Mouse (Mus musculus) heart, embryonic 16.5 days (tissue): Measurements from ENCODE around the gene Tenm3. TPM values are rescaled to one million over a fixed set of nuclear protein-coding genes. Genes with fewer than 3 reads are reported as not detected.

Source experiments
- ATAC-seq: fragments of 200-750 bp; cut with Nextera tagmentation; replicated peaks from 2 replicates; pipeline ENCODE4 v1.8.0; 2017; ENCODE audit warnings: moderate number of reproducible peaks; ENCODE audit not compliant: insufficient read depth, low FRiP score; ENCODE audit errors: extremely low read depth
- H3K27ac ChIP-seq: fragments of 300-500 bp; sonication (generic); 2 replicates; pipeline ENCODE4 v1.5.1; 2014; ENCODE audit warnings: mild to moderate bottlenecking, low read length, control low read depth, moderate library complexity
- H3K27me3 ChIP-seq: fragments of 300-500 bp; sonication (generic); 2 replicates; pipeline ENCODE4 v1.6.1; 2014; ENCODE audit warnings: low read length, mixed read lengths; ENCODE audit not compliant: control insufficient read depth, insufficient read depth
- H3K36me3 ChIP-seq: fragments of 300-500 bp; sonication (generic); 2 replicates; pipeline ENCODE4 v1.6.1; 2014; ENCODE audit not compliant: control insufficient read depth, insufficient read depth
- H3K4me1 ChIP-seq: fragments of 300-500 bp; sonication (generic); 2 replicates; pipeline ENCODE4 v1.6.1; 2014; ENCODE audit warnings: low read length, mixed read lengths; ENCODE audit not compliant: control insufficient read depth, insufficient read depth
- H3K4me2 ChIP-seq: fragments of 300-500 bp; sonication (generic); 2 replicates; pipeline ENCODE4 v1.6.1; 2014; ENCODE audit warnings: low read depth, mild to moderate bottlenecking, control low read depth, low read length
- H3K4me3 ChIP-seq: fragments of 300-500 bp; sonication (generic); 2 replicates; pipeline ENCODE4 v1.5.1; 2014; ENCODE audit warnings: mild to moderate bottlenecking, control low read depth, low read length
- H3K9ac ChIP-seq: fragments of 300-500 bp; sonication (generic); 2 replicates; pipeline ENCODE4 v1.6.1; 2014; ENCODE audit warnings: low read length, control low read depth
- H3K9me3 ChIP-seq: fragments of 300-500 bp; sonication (generic); replicated peaks from 2 replicates; pipeline ENCODE4 v1.6.1; 2016; ENCODE audit warnings: low read length; ENCODE audit not compliant: control insufficient read depth
- WGBS: fragments of 180-500 bp; shearing (Covaris S2); extraction: QIAGEN DNeasy Blood & Tissue Kit; methylation state at CpG from one replicate; pipeline ENCODE4 v1.1.7; 2014; 5-methylcytosine and 5-hydroxymethylcytosine counted together
- polyA plus RNA-seq: library from polyadenylated mRNA; unstranded; fragments of >200 nt; fragmentation: Nextera tagmentation; extraction: Ambion mirVana; gene quantifications from 2 replicates; pipeline ENCODE4 v1.2.1, GENCODE M21; 2015

Tenm3 gene
- polyA plus RNA-seq, 1 experiment from 2014 or later = 4.5 TPM

- Histone ChIP-seq H3K4me1 (no peaks in the 10 kb centered on the region), H3K9me3 (no peaks in the 10 kb centered on the region), H3K9ac (no peak overlapping the region), H3K27me3 (no peaks in the 10 kb centered on the region), H3K27ac (no peak overlapping the region), H3K4me3 (no peak overlapping the region), H3K4me2 (no peak overlapping the region), H3K36me3 (no peaks in the 10 kb centered on the region; the same call in 1 of the 2 replicates)
- no peak for ATAC-seq
- WGBS = 79% methylated on average over 12 of the region's 12 CpGs
Measured at GRCm38 (mm10) chr8:48299341-48299740, 544.4 kb downstream of the Tenm3 start.

GRCm38 (mm10) chr8:48296371-48296770 lies 547.4 kb downstream of the Tenm3 start:
- no peak overlapping the region for H3K9ac ChIP-seq
- H3K27me3 ChIP-seq = no peaks in the 10 kb centered on the region
- no peaks in the 10 kb centered on the region; the same call in none of the 2 replicates for H3K36me3 ChIP-seq
- WGBS = 90% methylated on average over 7 of the region's 7 CpGs
- H3K4me2 ChIP-seq = no peak overlapping the region
- no peak overlapping the region for H3K4me3 ChIP-seq
- H3K4me1 ChIP-seq = no peaks in the 10 kb centered on the region
- ATAC-seq = no peak
- no peaks in the 10 kb centered on the region for H3K9me3 ChIP-seq
- H3K27ac ChIP-seq = no peak overlapping the region

GRCm38 (mm10) chr8:48295558-48295957 lies 548.2 kb downstream of the Tenm3 start:
- Histone ChIP-seq H3K4me2 (no peak overlapping the region), H3K27ac (no peak overlapping the region), H3K4me1 (no peaks in the 10 kb centered on the region), H3K27me3 (no peaks in the 10 kb centered on the region), H3K9me3 (no peaks in the 10 kb centered on the region), H3K36me3 (no peaks in the 10 kb centered on the region; the same call in none of the 2 replicates), H3K9ac (no peak overlapping the region), H3K4me3 (no peak overlapping the region)
- ATAC-seq = no peak
- 70% methylated on average over 6 of the region's 6 CpGs for WGBS

DNA sequence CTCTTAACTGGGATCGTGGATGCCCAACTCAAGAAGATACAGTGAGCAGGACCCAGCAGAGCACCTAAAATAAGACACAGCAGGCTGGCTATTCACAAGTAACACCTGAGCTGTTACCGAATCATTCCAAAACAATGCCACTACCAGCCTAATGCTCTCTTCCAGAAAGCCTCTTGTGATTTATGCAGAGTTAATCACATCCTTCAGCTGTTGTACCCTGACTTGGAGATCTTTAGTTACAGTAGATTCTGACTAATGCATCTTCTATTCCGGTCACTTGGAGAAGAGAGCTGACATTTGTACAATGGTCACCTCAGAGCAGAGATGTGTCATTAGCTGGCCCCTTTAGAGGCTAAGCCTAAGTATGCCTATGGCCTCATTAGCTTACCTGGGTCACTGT lies 550.0 kb downstream of the Tenm3 start:
- H3K4me2 ChIP-seq = no peak overlapping the region
- 87% methylated on average over 3 of the region's 3 CpGs for WGBS
- no peak overlapping the region for H3K27ac ChIP-seq
- no peak for ATAC-seq
- no peak overlapping the region for H3K4me3 ChIP-seq
- no peaks in the 10 kb centered on the region; the same call in none of the 2 replicates for H3K36me3 ChIP-seq
- no peak overlapping the region for H3K9ac ChIP-seq
- no peaks in the 10 kb centered on the region for H3K4me1 ChIP-seq
- H3K27me3 ChIP-seq = no peaks in the 10 kb centered on the region
- H3K9me3 ChIP-seq = no peaks in the 10 kb centered on the region

GRCm38 (mm10) chr8:48285432-48285831 lies 558.3 kb downstream of the Tenm3 start:
- ATAC-seq = no peak
- WGBS = 69% methylated on average over 10 of the region's 10 CpGs
- Histone ChIP-seq H3K4me2 (no peak overlapping the region), H3K9me3 (no peaks in the 10 kb centered on the region), H3K27me3 (no peaks in the 10 kb centered on the region), H3K9ac (no peak overlapping the region), H3K4me3 (no peak overlapping the region), H3K36me3 (no peaks in the 10 kb centered on the region), H3K4me1 (peaks cover 2% of the 10 kb centered on the region; the same call in 1 of the 2 replicates), H3K27ac (no peak overlapping the region)

GRCm38 (mm10) chr8:48281855-48282254 lies 561.9 kb downstream of the Tenm3 start:
- WGBS = 87% methylated on average over 11 of the region's 11 CpGs

GRCm38 (mm10) chr8:48279360-48279759 lies 564.4 kb downstream of the Tenm3 start:
- Histone ChIP-seq H3K4me1 (no peaks in the 10 kb centered on the region), H3K27me3 (no peaks in the 10 kb centered on the region), H3K9me3 (peaks cover 7% of the 10 kb centered on the region), H3K9ac (no peak overlapping the region), H3K27ac (no peak overlapping the region), H3K36me3 (peaks cover 15% of the 10 kb centered on the region), H3K4me2 (no peak overlapping the region), H3K4me3 (no peak overlapping the region)
- 88% methylated on average over 2 of the region's 2 CpGs for WGBS
- ATAC-seq = no peak

More at GRCm38 (mm10) chr8:48281855-48282254, 561.9 kb downstream of the Tenm3 start:
- no peaks in the 10 kb centered on the region for H3K27me3 ChIP-seq
- no peaks in the 10 kb centered on the region for H3K9me3 ChIP-seq
- no peak for ATAC-seq
- peaks cover 1% of the 10 kb centered on the region; the same call in 1 of the 2 replicates for H3K36me3 ChIP-seq
- no peak overlapping the region for H3K9ac ChIP-seq
- no peak overlapping the region for H3K4me3 ChIP-seq
- no peaks in the 10 kb centered on the region for H3K4me1 ChIP-seq
- no peak overlapping the region for H3K4me2 ChIP-seq
- H3K27ac ChIP-seq = no peak overlapping the region

- H3K9ac ChIP-seq = no peak overlapping the region
- H3K36me3 ChIP-seq = peaks cover 15% of the 10 kb centered on the region
- H3K4me3 ChIP-seq = no peak overlapping the region
- no peaks in the 10 kb centered on the region for H3K27me3 ChIP-seq
- 88% methylated on average over 15 of the region's 15 CpGs for WGBS
- H3K4me2 ChIP-seq = no peak overlapping the region
- H3K4me1 ChIP-seq = no peaks in the 10 kb centered on the region
- ATAC-seq = no peak
- H3K9me3 ChIP-seq = peaks cover 7% of the 10 kb centered on the region
- H3K27ac ChIP-seq = no peak overlapping the region
Measured at GRCm38 (mm10) chr8:48277986-48278635, 565.6 kb downstream of the Tenm3 start.

- Histone ChIP-seq H3K27ac (no peak overlapping the region), H3K9ac (no peak overlapping the region), H3K36me3 (peaks cover 15% of the 10 kb centered on the region), H3K4me2 (no peak overlapping the region), H3K27me3 (no peaks in the 10 kb centered on the region), H3K4me3 (no peak overlapping the region), H3K4me1 (no peaks in the 10 kb centered on the region), H3K9me3 (peaks cover 7% of the 10 kb centered on the region)
- ATAC-seq = no peak
- 94% methylated on average over 11 of the region's 11 CpGs for WGBS
Measured at GRCm38 (mm10) chr8:48275066-48275465, 568.7 kb downstream of the Tenm3 start.
